Mouse (Mus musculus) stomach, postnatal 0 days (tissue): Measurements from ENCODE around the gene Slc25a17. TPM values are rescaled to one million over a fixed set of nuclear protein-coding genes. Genes with fewer than 3 reads are reported as not detected.

Experiments used
- ATAC-seq: fragments of 200-750 bp; cut with Nextera tagmentation; 2 replicates; pipeline ENCODE4 v1.8.0; 2017; ENCODE audit not compliant: low FRiP score, low TSS enrichment
- DNase-seq: peaks from one replicate; pipeline ENCODE4 v3.0.0-alpha.2; 2016; ENCODE audit warnings: low spot score
- H3K27ac ChIP-seq: fragments of 300-500 bp; sonication (generic); replicated peaks from 2 replicates; pipeline ENCODE4 v1.5.1; 2014; ENCODE audit warnings: mild to moderate bottlenecking, control low read depth
- H3K27me3 ChIP-seq: fragments of 300-500 bp; sonication (generic); 2 replicates; pipeline ENCODE4 v1.6.1; 2014; ENCODE audit warnings: low read length; ENCODE audit not compliant: control insufficient read depth, insufficient read depth
- H3K36me3 ChIP-seq: fragments of 300-500 bp; sonication (generic); 2 replicates; pipeline ENCODE4 v1.6.1; 2014; ENCODE audit warnings: low read length, mixed read lengths; ENCODE audit not compliant: control insufficient read depth, insufficient read depth
- H3K4me1 ChIP-seq: fragments of 300-500 bp; sonication (generic); replicated peaks from 2 replicates; pipeline ENCODE4 v1.6.1; 2014; ENCODE audit warnings: antibody characterized with exemption; ENCODE audit not compliant: control insufficient read depth, insufficient read depth
- H3K4me2 ChIP-seq: fragments of 300-500 bp; sonication (generic); replicated peaks from 2 replicates; pipeline ENCODE4 v1.6.1; 2014; ENCODE audit warnings: low read depth, mild to moderate bottlenecking, control low read depth, moderate library complexity
- H3K4me3 ChIP-seq: fragments of 300-500 bp; sonication (generic); 2 replicates; pipeline ENCODE4 v1.5.1; 2014; ENCODE audit warnings: low read depth, low read length, control low read depth
- H3K9ac ChIP-seq: fragments of 300-500 bp; sonication (generic); 2 replicates; pipeline ENCODE4 v1.6.1; 2014; ENCODE audit warnings: mild to moderate bottlenecking, low read length, control low read depth, mixed read lengths
- H3K9me3 ChIP-seq: fragments of 300-500 bp; sonication (generic); 2 replicates; pipeline ENCODE4 v1.6.1; 2016; ENCODE audit warnings: low read length; ENCODE audit not compliant: control insufficient read depth
- CTCF ChIP-seq: IDR thresholded peaks from 2 replicates; pipeline ENCODE4 v1.5.1; 2016; ENCODE audit warnings: antibody characterized with exemption, low read depth, mild to moderate bottlenecking, moderate library complexity
- EP300 ChIP-seq: optimal IDR thresholded peaks from 2 replicates; pipeline ENCODE3; 2016; ENCODE audit warnings: antibody characterized with exemption
- WGBS: fragments of 180-500 bp; shearing (Covaris S2); extraction: QIAGEN DNeasy Blood & Tissue Kit; methylation state at CpG from one replicate; pipeline ENCODE4 v1.1.7; 2014; 5-methylcytosine and 5-hydroxymethylcytosine counted together
- polyA plus RNA-seq: library from polyadenylated mRNA; unstranded; fragments of >200 nt; fragmentation: Nextera tagmentation; extraction: Ambion mirVana; gene quantifications from 2 replicates; pipeline ENCODE4 v1.2.1, GENCODE M21; 2015

The Slc25a17 gene
- polyA plus RNA-seq, 1 experiment from 2014 or later: 85.1 TPM

DNA sequence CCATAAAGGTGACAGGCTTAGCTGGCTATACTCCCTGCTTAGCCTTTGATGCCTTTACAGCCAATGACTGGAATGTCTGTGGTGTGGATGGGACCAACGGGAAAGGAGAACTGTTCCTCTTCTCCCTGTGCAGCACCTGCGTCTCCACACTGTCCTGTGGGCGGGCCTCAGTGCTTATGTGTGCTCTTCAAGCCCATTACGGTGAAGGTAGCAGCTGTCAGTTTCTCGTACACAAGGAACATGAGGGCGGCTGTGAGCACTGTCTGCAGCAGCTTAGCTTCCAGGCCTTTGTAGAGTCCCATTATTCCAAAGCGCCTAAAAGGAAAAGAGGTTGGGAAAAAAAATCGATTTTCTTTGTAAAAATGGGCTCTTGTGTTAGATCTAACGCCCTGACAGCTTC, 41.1 kb downstream of the Slc25a17 start:
- Histone ChIP-seq H3K4me2 (no peak overlapping the region), H3K27me3 (no peaks in the 10 kb centered on the region), H3K27ac (no peak overlapping the region), H3K9ac (no peak overlapping the region), H3K36me3 (peaks cover 25% of the 10 kb centered on the region), H3K4me1 (no peaks in the 10 kb centered on the region), H3K4me3 (no peak overlapping the region), H3K9me3 (no peaks in the 10 kb centered on the region)
- WGBS: 95% methylated on average over 9 of the region's 9 CpGs
- no peak for DNase-seq
- ATAC-seq: no peak
- TF ChIP-seq EP300: no peak
- TF ChIP-seq CTCF: no peak

DNA sequence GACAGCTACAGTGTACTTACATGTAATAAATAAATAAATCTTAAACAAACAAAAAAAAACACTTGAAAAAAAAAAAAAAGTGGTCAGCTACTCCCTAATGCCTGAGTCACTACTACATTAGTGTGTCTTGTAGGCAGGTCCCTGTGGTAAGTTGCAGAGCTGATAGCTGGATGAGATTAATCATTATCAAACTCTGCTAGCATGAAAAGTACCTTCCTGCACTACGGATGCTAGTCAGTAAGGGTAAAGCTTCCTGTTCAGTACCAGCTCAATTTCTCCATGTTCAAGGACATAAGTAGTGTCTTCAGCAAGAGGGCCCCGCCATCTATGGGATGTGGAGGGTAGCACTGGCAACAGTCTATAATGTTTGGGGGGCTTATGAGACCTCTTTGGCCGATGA, 46.7 kb downstream of the Slc25a17 start:
- no peak for TF ChIP-seq CTCF
- TF ChIP-seq EP300: no peak
- H3K36me3 ChIP-seq: peaks cover 12% of the 10 kb centered on the region
- H3K9ac ChIP-seq: no peak overlapping the region
- H3K27ac ChIP-seq: no peak overlapping the region
- 86% methylated on average over 3 of the region's 3 CpGs for WGBS
- DNase-seq (no peak), ATAC-seq (peak; percentile 82)
- H3K27me3 ChIP-seq: no peaks in the 10 kb centered on the region
- H3K4me1 ChIP-seq: no peaks in the 10 kb centered on the region
- H3K4me2 ChIP-seq: no peak overlapping the region
- no peak overlapping the region for H3K4me3 ChIP-seq
- no peaks in the 10 kb centered on the region for H3K9me3 ChIP-seq

DNA sequence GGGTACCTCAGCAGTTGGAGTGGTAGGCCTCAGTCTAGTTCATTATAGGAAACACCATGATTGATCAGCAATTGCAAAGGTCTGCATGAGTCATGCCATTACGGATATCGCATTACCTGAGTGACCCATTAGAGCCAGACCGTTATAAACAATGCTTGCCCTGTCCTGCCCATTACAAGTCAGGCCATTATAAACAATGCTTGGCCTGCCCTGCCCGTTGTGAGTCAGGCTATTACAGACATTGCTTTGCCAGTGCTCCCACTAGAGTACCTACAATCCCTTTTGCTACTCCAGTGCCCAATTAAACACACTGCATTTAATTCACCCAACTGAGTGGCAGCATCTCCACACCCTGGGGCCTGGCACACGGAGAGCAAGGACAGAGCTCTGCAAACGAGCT, 49.6 kb downstream of the Slc25a17 start:
- H3K9ac ChIP-seq: no peak overlapping the region
- no peak overlapping the region for H3K4me3 ChIP-seq
- DNase-seq (no peak), ATAC-seq (peak; percentile 73)
- no peaks in the 10 kb centered on the region for H3K27me3 ChIP-seq
- TF ChIP-seq EP300 (no peak), CTCF (no peak)
- H3K27ac ChIP-seq: no peak overlapping the region
- H3K4me2 ChIP-seq: no peak overlapping the region
- H3K36me3 ChIP-seq: 0 out of 2 replicates have a peak, but pooled peaks cover 1% of the 10 kb centered on the region
- 28% methylated on average over 6 of the region's 6 CpGs for WGBS
- H3K4me1 ChIP-seq: no peaks in the 10 kb centered on the region
- no peaks in the 10 kb centered on the region for H3K9me3 ChIP-seq

DNA sequence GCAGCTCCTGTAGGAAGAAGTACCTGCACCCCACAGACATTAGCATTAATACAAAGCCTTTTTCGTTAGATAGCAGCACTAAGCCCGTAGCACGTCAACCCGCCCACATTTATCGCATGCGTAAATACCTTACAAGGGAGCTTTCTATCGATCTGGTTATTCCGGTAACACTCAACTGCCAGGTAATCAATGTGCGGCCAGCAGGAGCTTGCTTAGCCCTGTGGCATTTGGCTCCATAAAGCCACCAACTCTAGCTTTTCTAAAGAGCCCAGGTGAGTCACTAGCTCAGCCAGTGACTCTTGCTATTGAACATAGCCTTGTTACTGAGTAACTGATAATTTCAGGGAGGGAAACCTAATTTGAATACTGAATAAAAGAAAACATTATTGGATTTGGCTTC, 50.3 kb downstream of the Slc25a17 start:
- DNase-seq (peak; percentile 27), ATAC-seq (0 out of 2 replicates have a peak, but pooled peaks have one; percentile 57)
- Histone ChIP-seq H3K27ac (no peak overlapping the region; the same call in 1 of the 2 replicates), H3K36me3 (no peaks in the 10 kb centered on the region), H3K9me3 (no peaks in the 10 kb centered on the region), H3K9ac (no peak overlapping the region), H3K4me1 (no peaks in the 10 kb centered on the region), H3K4me3 (no peak overlapping the region), H3K4me2 (no peak overlapping the region), H3K27me3 (no peaks in the 10 kb centered on the region)
- TF ChIP-seq EP300 (no peak), CTCF (no peak)
- WGBS: 70% methylated on average over 9 of the region's 9 CpGs

DNA sequence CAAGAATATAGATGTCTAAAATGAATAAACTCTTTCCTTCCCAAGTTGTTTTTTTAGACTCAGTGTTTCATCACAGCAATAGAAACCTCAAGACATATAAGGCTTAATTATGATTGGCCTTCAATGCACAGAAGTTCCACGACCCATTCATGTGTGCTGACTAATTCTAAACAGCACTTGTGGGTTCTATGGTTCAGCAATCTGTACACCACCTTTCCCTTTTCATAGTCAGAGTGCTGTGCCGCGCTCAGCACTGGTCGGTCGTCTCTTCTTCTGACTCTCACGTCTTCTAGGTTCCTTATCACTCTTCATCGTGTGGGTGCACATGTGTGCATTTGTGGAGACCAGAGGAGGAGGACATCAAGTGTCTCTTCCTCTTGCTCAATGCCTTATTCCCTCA, 52.6 kb downstream of the Slc25a17 start:
- H3K27me3 ChIP-seq: no peaks in the 10 kb centered on the region
- H3K27ac ChIP-seq: no peak overlapping the region
- no peak overlapping the region for H3K4me3 ChIP-seq
- no peaks in the 10 kb centered on the region for H3K4me1 ChIP-seq
- no peak for ATAC-seq
- no peak for TF ChIP-seq EP300
- no peak for TF ChIP-seq CTCF
- no peak overlapping the region for H3K4me2 ChIP-seq
- no peak for DNase-seq
- no peak overlapping the region for H3K9ac ChIP-seq
- no peaks in the 10 kb centered on the region for H3K36me3 ChIP-seq
- H3K9me3 ChIP-seq: no peaks in the 10 kb centered on the region
- WGBS: 85% methylated on average over 7 of the region's 7 CpGs

DNA sequence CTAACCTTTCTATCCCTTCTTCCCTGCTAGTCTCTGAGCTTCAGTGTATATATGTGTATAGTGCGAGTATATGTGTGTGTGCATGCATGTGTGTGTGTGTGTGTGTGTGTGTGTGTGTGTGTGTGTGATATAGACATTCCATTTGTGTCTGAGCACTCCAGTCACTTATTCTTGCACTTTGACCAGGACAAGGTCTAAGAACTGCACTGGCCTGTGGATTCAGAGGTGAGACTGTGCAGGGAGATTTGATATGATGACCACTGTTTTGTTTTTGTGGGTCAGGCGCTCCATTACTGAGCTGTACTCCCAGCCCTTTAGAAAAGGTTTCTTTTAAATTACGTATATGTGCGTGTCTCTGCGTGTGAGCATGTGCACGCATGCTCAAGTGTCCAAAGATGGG, 54.1 kb downstream of the Slc25a17 start:
- TF ChIP-seq EP300 (no peak), CTCF (no peak)
- no peak overlapping the region for H3K4me3 ChIP-seq
- DNase-seq: no peak
- H3K9me3 ChIP-seq: no peaks in the 10 kb centered on the region
- H3K9ac ChIP-seq: no peak overlapping the region
- H3K27ac ChIP-seq: no peak overlapping the region
- H3K27me3 ChIP-seq: no peaks in the 10 kb centered on the region
- H3K36me3 ChIP-seq: no peaks in the 10 kb centered on the region
- no peak for ATAC-seq
- no peaks in the 10 kb centered on the region for H3K4me1 ChIP-seq
- WGBS: 97% methylated on average over 6 of the region's 6 CpGs
- H3K4me2 ChIP-seq: no peak overlapping the region
